Mouse (Mus musculus): ENCODE data around the gene Hps5. TPM values are rescaled to one million over a fixed set of nuclear protein-coding genes. Genes with fewer than 3 reads are reported as not detected.
"Not testable (repeated sequence)": the region's sequence is repeated elsewhere in the genome, so short reads cannot be mapped to it uniquely, and the experiment has no call there.

Hps5 gene
- total RNA-seq, 4 experiments from 2014 or later, result 15.9 to 22.1 (median 17.5) TPM

GRCm38 (mm10) chr7:46827803-46828184 lies 31.9 kb upstream of the Hps5 start:
- no peak for DNase-seq (ENCODE audit: low spot score in 2 of 2)

GRCm38 (mm10) chr7:46827046-46827802 lies 31.4 kb upstream of the Hps5 start:
- no peak for DNase-seq (ENCODE audit: low spot score in 2 of 2)

GRCm38 (mm10) chr7:46820876-46821632 lies 25.2 kb upstream of the Hps5 start:
- not testable (repeated sequence) for DNase-seq (ENCODE audit: low spot score in 2 of 2)

- DNase-seq (ENCODE audit: low spot score in 2 of 2), result no peak
These were observed 18.1 kb upstream of the Hps5 start for GRCm38 (mm10) chr7:46814012-46814411.

GRCm38 (mm10) chr7:46810325-46810724 lies 14.5 kb upstream of the Hps5 start:
- DNase-seq (ENCODE audit: low spot score in 2 of 2), result no peak

GRCm38 (mm10) chr7:46796779-46797178 lies 915 bp upstream of the Hps5 start:
- no peak for DNase-seq (ENCODE audit: low spot score in 2 of 2)

GRCm38 (mm10) chr7:46796206-46796679 lies 379 bp upstream of the Hps5 start:
- DNase-seq (ENCODE audit: low spot score in 2 of 2), result no peak

GRCm38 (mm10) chr7:46793871-46794270 lies 2.0 kb downstream of the Hps5 start:
- no peak for DNase-seq (ENCODE audit: low spot score in 2 of 2)

GRCm38 (mm10) chr7:46789177-46789849 lies 6.6 kb downstream of the Hps5 start:
- no peak for DNase-seq (ENCODE audit: low spot score in 2 of 2)

- DNase-seq (ENCODE audit: low spot score in 2 of 2), result peak in 1 of 2 experiments; percentile 23
These were observed 25.2 kb downstream of the Hps5 start for GRCm38 (mm10) chr7:46770706-46771105.

GRCm38 (mm10) chr7:46768451-46768850 lies 27.4 kb downstream of the Hps5 start:
- DNase-seq (ENCODE audit: low spot score in 2 of 2), result no peak

GRCm38 (mm10) chr7:46767371-46767770 lies 28.5 kb downstream of the Hps5 start:
- no peak for DNase-seq (ENCODE audit: low spot score in 2 of 2)

GRCm38 (mm10) chr7:46764672-46765071 lies 31.2 kb downstream of the Hps5 start:
- no peak for DNase-seq (ENCODE audit: low spot score in 2 of 2)

- DNase-seq (ENCODE audit: low spot score in 2 of 2), result no peak
These were observed 33.3 kb downstream of the Hps5 start for GRCm38 (mm10) chr7:46762601-46763000.

- DNase-seq (ENCODE audit: low spot score in 2 of 2), result no peak
These were observed 34.6 kb downstream of the Hps5 start for GRCm38 (mm10) chr7:46761049-46761795.

GRCm38 (mm10) chr7:46751490-46751889 lies 44.4 kb downstream of the Hps5 start, which contains the start of gene Saa2:
TSS of gene Saa2 (plus strand) at chr7:46751790.
- no peak for DNase-seq (ENCODE audit: low spot score in 2 of 2)

GRCm38 (mm10) chr7:46748459-46748858 lies 47.4 kb downstream of the Hps5 start:
- DNase-seq (ENCODE audit: low spot score in 2 of 2), result no peak

- no peak for DNase-seq (ENCODE audit: low spot score in 2 of 2)
These were observed 49.5 kb downstream of the Hps5 start for GRCm38 (mm10) chr7:46746381-46746780.

- DNase-seq (ENCODE audit: low spot score in 2 of 2), result no peak
These were observed 50.0 kb downstream of the Hps5 start for GRCm38 (mm10) chr7:46745816-46746215.

GRCm38 (mm10) chr7:46742880-46743279 lies 53.0 kb downstream of the Hps5 start, which contains the start of gene Saa1:
TSS of gene Saa1 (minus strand) at chr7:46742980.
- not testable (repeated sequence) for DNase-seq (ENCODE audit: low spot score in 2 of 2)

- DNase-seq (ENCODE audit: low spot score in 2 of 2), result not testable (repeated sequence)
These were observed 55.8 kb downstream of the Hps5 start for GRCm38 (mm10) chr7:46740041-46740440.

Measured in layer of hippocampus, adult 8-10 months (tissue).